Mouse (Mus musculus) midbrain, postnatal 0 days (tissue): ENCODE results near the gene Atp2a1. TPM values are rescaled to one million over a fixed set of nuclear protein-coding genes. Genes with fewer than 3 reads are reported as not detected.

Source experiments
- ATAC-seq: fragments of 200-750 bp; cut with Nextera tagmentation; 2 replicates; pipeline ENCODE4 v1.8.0; 2017; ENCODE audit warnings: moderate number of reproducible peaks, mild to moderate bottlenecking, moderate TSS enrichment, moderate library complexity; ENCODE audit not compliant: low FRiP score
- DNase-seq: peaks from one replicate; pipeline ENCODE4 v3.0.0-alpha.2; 2015; ENCODE audit warnings: low spot score
- H3K27ac ChIP-seq: fragments of 300-500 bp; sonication (generic); 2 replicates; pipeline ENCODE4 v1.5.1; 2014; ENCODE audit warnings: low read depth, mild to moderate bottlenecking, low read length, mixed read lengths
- H3K27me3 ChIP-seq: fragments of 300-500 bp; sonication (generic); 2 replicates; pipeline ENCODE4 v1.6.1; 2014; ENCODE audit warnings: low read length, control low read depth, mixed read lengths; ENCODE audit not compliant: insufficient read depth
- H3K36me3 ChIP-seq: fragments of 300-500 bp; sonication (generic); 2 replicates; pipeline ENCODE4 v1.6.1; 2014; ENCODE audit warnings: low read length, control low read depth, mixed read lengths; ENCODE audit not compliant: insufficient read depth
- H3K4me1 ChIP-seq: fragments of 300-500 bp; sonication (generic); 2 replicates; pipeline ENCODE4 v1.6.1; 2014; ENCODE audit warnings: mild to moderate bottlenecking, control low read depth, antibody characterized with exemption, low read length, mixed read lengths; ENCODE audit not compliant: insufficient read depth
- H3K4me2 ChIP-seq: fragments of 300-500 bp; sonication (generic); 2 replicates; pipeline ENCODE4 v1.6.1; 2014; ENCODE audit warnings: low read depth, mild to moderate bottlenecking, low read length, mixed read lengths; ENCODE audit not compliant: poor library complexity, severe bottlenecking
- H3K4me3 ChIP-seq: fragments of 300-500 bp; sonication (generic); 2 replicates; pipeline ENCODE4 v1.5.1; 2014; ENCODE audit warnings: low read depth, mild to moderate bottlenecking, low read length, moderate library complexity
- H3K9ac ChIP-seq: fragments of 300-500 bp; sonication (generic); replicated peaks from 2 replicates; pipeline ENCODE4 v1.6.1; 2014; ENCODE audit warnings: mild to moderate bottlenecking, low read length, moderate library complexity, mixed read lengths; ENCODE audit not compliant: poor library complexity, severe bottlenecking
- H3K9me3 ChIP-seq: fragments of 300-500 bp; sonication (generic); 2 replicates; pipeline ENCODE4 v1.6.1; 2016; ENCODE audit warnings: low read length, control low read depth
- CTCF ChIP-seq: IDR thresholded peaks from 2 replicates; pipeline ENCODE4 v1.5.1; 2016; ENCODE audit warnings: antibody characterized with exemption, mild to moderate bottlenecking
- WGBS: fragments of 180-500 bp; shearing (Covaris S2); extraction: QIAGEN DNeasy Blood & Tissue Kit; methylation state at CpG from one replicate; pipeline ENCODE4 v1.1.7; 2014; 5-methylcytosine and 5-hydroxymethylcytosine counted together
- polyA plus RNA-seq: library from polyadenylated mRNA; unstranded; fragments of >200 nt; fragmentation: Nextera tagmentation; extraction: Ambion mirVana; gene quantifications from 2 replicates; pipeline ENCODE4 v1.2.1, GENCODE M21; 2015
- total RNA-seq: library from RNA; depleted of rRNA; stranded (reverse); fragments of >200 nt; gene quantifications from 2 replicates; pipeline ENCODE4 v1.2.3, GENCODE M21; 2014

Atp2a1 gene
- total and polyA plus RNA-seq, 2 experiments from 2014 or later, result 0.33 to 0.35 TPM

GRCm38 (mm10) chr7:126474993-126475581 is 12.2 kb upstream of the Atp2a1 start, which contains the start of gene Sh2b1:
Gene Sh2b1 (minus strand): TSS chr7:126475424.
- H3K4me1 ChIP-seq, result peaks cover 5% of the 10 kb centered on the region; the same call in 1 of the 2 replicates
- DNase-seq, result peak; percentile 96
- no peaks in the 10 kb centered on the region for H3K27me3 ChIP-seq
- H3K9ac ChIP-seq, result peak within 1 kb of the TSS; percentile 97
- peak; percentile 93 for ATAC-seq
- peak within 1 kb of the TSS; percentile 97 for H3K4me2 ChIP-seq
- under 1% methylated on average over 51 of the region's 53 CpGs for WGBS
- no peaks in the 10 kb centered on the region for H3K9me3 ChIP-seq
- H3K27ac ChIP-seq, result peak within 1 kb of the TSS; percentile 94
- H3K4me3 ChIP-seq, result peak within 1 kb of the TSS; percentile 85
- peaks cover 25% of the 10 kb centered on the region for H3K36me3 ChIP-seq
- TF ChIP-seq CTCF, result peak; percentile 63

GRCm38 (mm10) chr7:126474486-126474955 is 11.6 kb upstream of the Atp2a1 start:
- WGBS, result 1% methylated on average over 21 of the region's 27 CpGs
- no peaks in the 10 kb centered on the region for H3K9me3 ChIP-seq

GRCm38 (mm10) chr7:126473470-126474086 is 10.7 kb upstream of the Atp2a1 start:
- no peak for ATAC-seq
- DNase-seq, result no peak

More at GRCm38 (mm10) chr7:126474486-126474955, 11.6 kb upstream of the Atp2a1 start:
- Histone ChIP-seq H3K4me2 (peak overlapping the region; percentile 97), H3K4me3 (peak overlapping the region; percentile 85), H3K36me3 (peaks cover 31% of the 10 kb centered on the region), H3K4me1 (peaks cover 5% of the 10 kb centered on the region; the same call in 1 of the 2 replicates), H3K27me3 (no peaks in the 10 kb centered on the region), H3K27ac (peak overlapping the region; percentile 94), H3K9ac (peak overlapping the region; percentile 97)
- peak; percentile 6 for DNase-seq
- peak; percentile 31 for ATAC-seq
- TF ChIP-seq CTCF, result no peak

GRCm38 (mm10) chr7:126472713-126473112 is 9.8 kb upstream of the Atp2a1 start:
- no peak overlapping the region for H3K9ac ChIP-seq
- H3K4me1 ChIP-seq, result peaks cover 5% of the 10 kb centered on the region; the same call in 1 of the 2 replicates
- H3K27ac ChIP-seq, result no peak overlapping the region
- H3K36me3 ChIP-seq, result peaks cover 46% of the 10 kb centered on the region
- no peaks in the 10 kb centered on the region for H3K27me3 ChIP-seq
- no peaks in the 10 kb centered on the region for H3K9me3 ChIP-seq
- ATAC-seq (no peak), DNase-seq (no peak)
- H3K4me2 ChIP-seq, result no peak overlapping the region
- H3K4me3 ChIP-seq, result no peak overlapping the region
- WGBS, result 91% methylated on average over 16 of the region's 16 CpGs
- TF ChIP-seq CTCF, result no peak

More at GRCm38 (mm10) chr7:126473470-126474086, 10.7 kb upstream of the Atp2a1 start:
- no peak for TF ChIP-seq CTCF
- peak overlapping the region; percentile 85 for H3K4me3 ChIP-seq
- H3K36me3 ChIP-seq, result peaks cover 40% of the 10 kb centered on the region
- 83% methylated on average over 9 of the region's 9 CpGs for WGBS
- peaks cover 5% of the 10 kb centered on the region; the same call in 1 of the 2 replicates for H3K4me1 ChIP-seq
- no peaks in the 10 kb centered on the region for H3K9me3 ChIP-seq
- peak overlapping the region; percentile 97 for H3K4me2 ChIP-seq
- H3K9ac ChIP-seq, result peak overlapping the region; percentile 97; the same call in 1 of the 2 replicates
- H3K27me3 ChIP-seq, result no peaks in the 10 kb centered on the region
- no peak overlapping the region for H3K27ac ChIP-seq

- WGBS, result 87% methylated on average over 13 of the region's 13 CpGs
- Histone ChIP-seq H3K27me3 (no peaks in the 10 kb centered on the region), H3K4me3 (no peak overlapping the region), H3K36me3 (peaks cover 50% of the 10 kb centered on the region), H3K4me1 (peaks cover 5% of the 10 kb centered on the region; the same call in 1 of the 2 replicates), H3K9me3 (no peaks in the 10 kb centered on the region), H3K9ac (no peak overlapping the region), H3K27ac (no peak overlapping the region), H3K4me2 (no peak overlapping the region)
- no peak for TF ChIP-seq CTCF
- DNase-seq (no peak), ATAC-seq (no peak)
Measured at GRCm38 (mm10) chr7:126472306-126472705, 9.4 kb upstream of the Atp2a1 start.

- WGBS, result 91% methylated on average over 4 of the region's 4 CpGs
- H3K36me3 ChIP-seq, result peaks cover 55% of the 10 kb centered on the region
Measured at GRCm38 (mm10) chr7:126471853-126472252, 8.9 kb upstream of the Atp2a1 start.

More at GRCm38 (mm10) chr7:126471853-126472252, 8.9 kb upstream of the Atp2a1 start:
- Histone ChIP-seq H3K9me3 (no peaks in the 10 kb centered on the region), H3K27ac (no peak overlapping the region), H3K4me1 (peaks cover 5% of the 10 kb centered on the region; the same call in 1 of the 2 replicates), H3K4me2 (no peak overlapping the region), H3K4me3 (no peak overlapping the region), H3K27me3 (no peaks in the 10 kb centered on the region), H3K9ac (no peak overlapping the region)
- ATAC-seq, result no peak
- no peak for TF ChIP-seq CTCF
- no peak for DNase-seq
